Mouse (Mus musculus) natural killer cell, adult 2 months (primary cell): ENCODE data around the gene Pcna.
"Not testable (repeated sequence)": the region's sequence is repeated elsewhere in the genome, so short reads cannot be mapped to it uniquely, and the experiment has no call there.

Source experiments
- DNase-seq, 2 experiments: peaks; one replicate each; pipeline ENCODE4 v3.0.0; 2022; ENCODE audit warnings: low spot score in 2 of 2

Gene Pcna

GRCm38 (mm10) chr2:132276249-132276648, 23.1 kb upstream of the Pcna start:
- DNase-seq: no peak

GRCm38 (mm10) chr2:132275527-132275926, 22.4 kb upstream of the Pcna start:
- no peak for DNase-seq

- DNase-seq: no peak
Measured at GRCm38 (mm10) chr2:132272694-132273389, 19.7 kb upstream of the Pcna start.

- DNase-seq: no peak
Measured at GRCm38 (mm10) chr2:132270331-132270951, 17.3 kb upstream of the Pcna start.

GRCm38 (mm10) chr2:132269217-132269616, 16.1 kb upstream of the Pcna start:
- DNase-seq: peak; percentile 69 to 81

- no peak for DNase-seq
Measured at GRCm38 (mm10) chr2:132266086-132266485, 13.0 kb upstream of the Pcna start.

- no peak for DNase-seq
Measured at GRCm38 (mm10) chr2:132265196-132265595, 12.1 kb upstream of the Pcna start.

- no peak for DNase-seq
Measured at GRCm38 (mm10) chr2:132264266-132264710, 11.2 kb upstream of the Pcna start.

GRCm38 (mm10) chr2:132263421-132264265, 10.5 kb upstream of the Pcna start:
- peak; percentile 63 for DNase-seq

- peak; percentile 99 for DNase-seq
Measured at GRCm38 (mm10) chr2:132262879-132263398, 9.8 kb upstream of the Pcna start, which contains the start of gene Cds2. Gene Cds2, plus strand, starts transcription at chr2:132263148.

- DNase-seq: no peak
Measured at GRCm38 (mm10) chr2:132262175-132262574, 9.1 kb upstream of the Pcna start.

- no peak for DNase-seq
Measured at GRCm38 (mm10) chr2:132260601-132261000, 7.5 kb upstream of the Pcna start.

- DNase-seq: no peak
Measured at GRCm38 (mm10) chr2:132257350-132258068, 4.4 kb upstream of the Pcna start.

GRCm38 (mm10) chr2:132253603-132254002, 489 bp upstream of the Pcna start:
- DNase-seq: no peak

- DNase-seq: no peak
Measured at GRCm38 (mm10) chr2:132251911-132252310, 1.2 kb downstream of the Pcna start.

- DNase-seq: peak; percentile 93 to 94
Measured at GRCm38 (mm10) chr2:132247539-132248313, 5.4 kb downstream of the Pcna start, which contains the start of gene Tmem230. Gene Tmem230, minus strand, starts transcription at chr2:132247807.

GRCm38 (mm10) chr2:132243370-132243769, 9.7 kb downstream of the Pcna start:
- DNase-seq: no peak

- DNase-seq: peak in 1 of 2 experiments; percentile 28
Measured at GRCm38 (mm10) chr2:132240457-132240856, 12.7 kb downstream of the Pcna start.

- DNase-seq: not testable (repeated sequence)
Measured at GRCm38 (mm10) chr2:132239434-132239833, 13.7 kb downstream of the Pcna start.

- DNase-seq: no peak
Measured at GRCm38 (mm10) chr2:132235975-132236374, 17.1 kb downstream of the Pcna start.

- DNase-seq: no peak
Measured at GRCm38 (mm10) chr2:132235291-132235690, 17.8 kb downstream of the Pcna start.
